Mouse (Mus musculus) heart, adult 8-10 months (tissue): Measurements from ENCODE around the gene Olfr984. TPM values are rescaled to one million over a fixed set of nuclear protein-coding genes. Genes with fewer than 3 reads are reported as not detected.

Experiments
- DNase-seq: peaks from one replicate; pipeline ENCODE4 v3.0.0; 2022; ENCODE audit warnings: low spot score
- total RNA-seq, 4 experiments: library from RNA; stranded (reverse); gene quantifications; 2 replicates each; pipeline ENCODE4 v1.2.4; 2022

The Olfr984 gene
- total RNA-seq: not detected

- DNase-seq: no peak
Measured at GRCm38 (mm10) chr9:40114106-40114505, at the start of gene Olfr984. Olfr984 (minus strand) TSS chr9:40114206.

- no peak for DNase-seq
Measured at GRCm38 (mm10) chr9:40155118-40155644, 41.2 kb upstream of the Olfr984 start.

GRCm38 (mm10) chr9:40141544-40141943, 27.5 kb upstream of the Olfr984 start:
- no peak for DNase-seq

- no peak for DNase-seq
Measured at GRCm38 (mm10) chr9:40139484-40139883, 25.5 kb upstream of the Olfr984 start.

GRCm38 (mm10) chr9:40136987-40137688, 23.1 kb upstream of the Olfr984 start:
- no peak for DNase-seq

- DNase-seq: no peak
Measured at GRCm38 (mm10) chr9:40130556-40130955, 16.6 kb upstream of the Olfr984 start.

GRCm38 (mm10) chr9:40130084-40130483, 16.1 kb upstream of the Olfr984 start, which contains the start of gene Olfr985:
Olfr985 (minus strand) TSS chr9:40130184.
- no peak for DNase-seq

GRCm38 (mm10) chr9:40117287-40117659, 3.3 kb upstream of the Olfr984 start:
- no peak for DNase-seq

- DNase-seq: peak; percentile 53
Measured at GRCm38 (mm10) chr9:40116645-40117286, 2.8 kb upstream of the Olfr984 start.

- no peak for DNase-seq
Measured at GRCm38 (mm10) chr9:40094769-40095168, 19.2 kb downstream of the Olfr984 start.

- no peak for DNase-seq
Measured at GRCm38 (mm10) chr9:40093495-40093894, 20.5 kb downstream of the Olfr984 start, which contains the start of gene Olfr983. Olfr983 (minus strand) TSS chr9:40093595.

GRCm38 (mm10) chr9:40073529-40073928, 40.5 kb downstream of the Olfr984 start, which contains the start of gene Olfr982:
Olfr982 (plus strand) TSS chr9:40073829.
- DNase-seq: no peak

GRCm38 (mm10) chr9:40050138-40050537, 63.9 kb downstream of the Olfr984 start:
- DNase-seq: no peak

Other genes starting within 250 kb of the Olfr984 start
- gene Olfr972, start 247.8 kb downstream of the Olfr984 start, total RNA-seq: not detected
- gene Olfr229, start 206.9 kb downstream of the Olfr984 start, total RNA-seq: not detected
- gene Olfr974, start 176.7 kb downstream of the Olfr984 start, total RNA-seq: not detected
- gene Olfr975, start 162.2 kb downstream of the Olfr984 start, total RNA-seq: not detected
- not detected for gene Olfr976, start 153.1 kb downstream of the Olfr984 start, total RNA-seq
- not detected for gene Olfr978, start 122.1 kb downstream of the Olfr984 start, total RNA-seq
- gene Olfr979, start 110.7 kb downstream of the Olfr984 start, total RNA-seq: not detected
- not detected for gene Olfr980, start 104.6 kb downstream of the Olfr984 start, total RNA-seq
- gene Olfr981, start 92.7 kb downstream of the Olfr984 start, total RNA-seq: not detected
- gene Olfr982, start 40.4 kb downstream of the Olfr984 start, total RNA-seq: not detected
- not detected for gene Olfr983, start 20.6 kb downstream of the Olfr984 start, total RNA-seq
- gene Olfr985, start 16.0 kb upstream of the Olfr984 start, total RNA-seq: not detected
- not detected for gene Tmem225, start 33.9 kb upstream of the Olfr984 start, total RNA-seq
- gene Olfr986, start 66.7 kb upstream of the Olfr984 start, total RNA-seq: not detected
- 1 to 10 TPM; 2.4 to 3.1 (median 2.6) TPM for gene Zfp202, start 78.1 kb upstream of the Olfr984 start, total RNA-seq
- gene Scn3b, start 155.0 kb upstream of the Olfr984 start, total RNA-seq: 1 to 10 TPM in 1 of 4 experiments, under 1 TPM in 3; 0.57 to 1.4 (median 0.74) TPM